Mouse (Mus musculus): ENCODE data around the gene Sv2b. TPM values are rescaled to one million over a fixed set of nuclear protein-coding genes. Genes with fewer than 3 reads are reported as not detected.
"Not testable (repeated sequence)": the region's sequence is repeated elsewhere in the genome, so short reads cannot be mapped to it uniquely, and the experiment has no call there.

Gene Sv2b
- total RNA-seq (2021), result 100 to 1,000 TPM; 341 to 350 TPM
- long read RNA-seq, experiment 1, full-length matches to known transcripts, result 126 of 162 reads
- long read RNA-seq, experiment 1, partial matches to known transcripts, result 14 of 162 reads
- long read RNA-seq, experiment 1, other reads (novel, unspliced or antisense), result 22 of 162 reads
- long read RNA-seq, experiment 2, full-length matches to known transcripts, result 147 of 196 reads
- long read RNA-seq, experiment 2, partial matches to known transcripts, result 15 of 196 reads
- long read RNA-seq, experiment 2, other reads (novel, unspliced or antisense), result 34 of 196 reads

GRCm38 (mm10) chr7:75308457-75309312 is at the start of gene Sv2b:
Gene Sv2b, minus strand, starts transcription at chr7:75309262.
- no peak for DNase-seq (ENCODE audit: low spot score in 2 of 2)

- no peak for DNase-seq (ENCODE audit: low spot score in 2 of 2)
These were observed 49.3 kb upstream of the Sv2b start for GRCm38 (mm10) chr7:75358284-75358851.

GRCm38 (mm10) chr7:75355521-75355920 is 46.5 kb upstream of the Sv2b start:
- DNase-seq (ENCODE audit: low spot score in 2 of 2), result no peak

GRCm38 (mm10) chr7:75352777-75353374 is 43.8 kb upstream of the Sv2b start:
- DNase-seq (ENCODE audit: low spot score in 2 of 2), result no peak

- DNase-seq (ENCODE audit: low spot score in 2 of 2), result no peak
These were observed 41.1 kb upstream of the Sv2b start for GRCm38 (mm10) chr7:75350172-75350571.

- no peak for DNase-seq (ENCODE audit: low spot score in 2 of 2)
These were observed 23.2 kb upstream of the Sv2b start for GRCm38 (mm10) chr7:75332311-75332710.

- DNase-seq (ENCODE audit: low spot score in 2 of 2), result peak in 1 of 2 experiments; percentile 31
These were observed 20.7 kb upstream of the Sv2b start for GRCm38 (mm10) chr7:75329740-75330142.

GRCm38 (mm10) chr7:75328721-75329362 is 19.8 kb upstream of the Sv2b start:
- DNase-seq (ENCODE audit: low spot score in 2 of 2), result no peak

GRCm38 (mm10) chr7:75325273-75325672 is 16.2 kb upstream of the Sv2b start:
- DNase-seq (ENCODE audit: low spot score in 2 of 2), result no peak

GRCm38 (mm10) chr7:75322742-75323141 is 13.7 kb upstream of the Sv2b start:
- not testable (repeated sequence) for DNase-seq (ENCODE audit: low spot score in 2 of 2)

GRCm38 (mm10) chr7:75320009-75320408 is 10.9 kb upstream of the Sv2b start:
- DNase-seq (ENCODE audit: low spot score in 2 of 2), result no peak

- no peak for DNase-seq (ENCODE audit: low spot score in 2 of 2)
These were observed 9.3 kb upstream of the Sv2b start for GRCm38 (mm10) chr7:75318320-75318719.

- no peak for DNase-seq (ENCODE audit: low spot score in 2 of 2)
These were observed 5.8 kb upstream of the Sv2b start for GRCm38 (mm10) chr7:75314873-75315272.

GRCm38 (mm10) chr7:75309570-75309969 is 508 bp upstream of the Sv2b start:
- no peak for DNase-seq (ENCODE audit: low spot score in 2 of 2)

- no peak for DNase-seq (ENCODE audit: low spot score in 2 of 2)
These were observed 964 bp downstream of the Sv2b start for GRCm38 (mm10) chr7:75308140-75308456.

GRCm38 (mm10) chr7:75307570-75308087 is 1.4 kb downstream of the Sv2b start:
- no peak for DNase-seq (ENCODE audit: low spot score in 2 of 2)

GRCm38 (mm10) chr7:75305901-75306465 is 3.1 kb downstream of the Sv2b start:
- no peak for DNase-seq (ENCODE audit: low spot score in 2 of 2)

- DNase-seq (ENCODE audit: low spot score in 2 of 2), result no peak
These were observed 6.4 kb downstream of the Sv2b start for GRCm38 (mm10) chr7:75302523-75303215.

- DNase-seq (ENCODE audit: low spot score in 2 of 2), result no peak
These were observed 9.8 kb downstream of the Sv2b start for GRCm38 (mm10) chr7:75299245-75299644.

- no peak for DNase-seq (ENCODE audit: low spot score in 2 of 2)
These were observed 12.4 kb downstream of the Sv2b start for GRCm38 (mm10) chr7:75296688-75297119.
